Mouse (Mus musculus) stomach, adult 2 months (tissue): ENCODE results near the gene Ccnl1. TPM values are rescaled to one million over a fixed set of nuclear protein-coding genes. Genes with fewer than 3 reads are reported as not detected.

Experiments used
- polyA plus RNA-seq: library from polyadenylated mRNA; depleted of rRNA; stranded (reverse); fragments of >200 nt; gene quantifications from 2 replicates; pipeline ENCODE4 v1.2.3, GENCODE M21; 2012; rRNA removed

Gene Ccnl1
- 21.9 and 33.0 TPM in 2 replicates for polyA plus RNA-seq

GRCm38 (mm10) chr3:65958102-65958839 lies at the start of gene Ccnl1:
Gene Ccnl1, minus strand, starts transcription at chr3:65958249.

